Mouse (Mus musculus) kidney, postnatal 0 days (tissue): ENCODE data around the gene Vps33b. TPM values are rescaled to one million over a fixed set of nuclear protein-coding genes. Genes with fewer than 3 reads are reported as not detected.

Source experiments
- ATAC-seq: fragments of 200-750 bp; cut with Nextera tagmentation; replicated peaks from 2 replicates; pipeline ENCODE4 v1.8.0; 2017; ENCODE audit warnings: low read depth, moderate number of reproducible peaks, moderate TSS enrichment, moderate library complexity; ENCODE audit not compliant: low FRiP score
- DNase-seq: peaks from one replicate; pipeline ENCODE4 v3.0.0-alpha.2; 2016; ENCODE audit warnings: low spot score
- H3K27ac ChIP-seq: fragments of 300-500 bp; sonication (generic); 2 replicates; pipeline ENCODE4 v1.5.1; 2014; ENCODE audit warnings: mild to moderate bottlenecking
- H3K27me3 ChIP-seq: fragments of 300-500 bp; sonication (generic); 2 replicates; pipeline ENCODE4 v1.6.1; 2014; ENCODE audit warnings: low read length, mixed read lengths; ENCODE audit not compliant: insufficient read depth
- H3K36me3 ChIP-seq: fragments of 300-500 bp; sonication (generic); 2 replicates; pipeline ENCODE4 v1.6.1; 2014; ENCODE audit warnings: low read length, mixed read lengths; ENCODE audit not compliant: insufficient read depth
- H3K4me1 ChIP-seq: fragments of 300-500 bp; sonication (generic); replicated peaks from 2 replicates; pipeline ENCODE4 v1.6.1; 2014; ENCODE audit warnings: antibody characterized with exemption, low read length, mixed read lengths; ENCODE audit not compliant: insufficient read depth
- H3K4me2 ChIP-seq: fragments of 300-500 bp; sonication (generic); 2 replicates; pipeline ENCODE4 v1.6.1; 2014; ENCODE audit warnings: mild to moderate bottlenecking, low read length, moderate library complexity, mixed read lengths
- H3K4me3 ChIP-seq: fragments of 300-500 bp; sonication (generic); replicated peaks from 2 replicates; pipeline ENCODE4 v1.5.1; 2014; ENCODE audit warnings: low read depth, low read length
- H3K9ac ChIP-seq: fragments of 300-500 bp; sonication (generic); 2 replicates; pipeline ENCODE4 v1.6.1; 2014; ENCODE audit warnings: low read depth, low read length
- H3K9me3 ChIP-seq: fragments of 300-500 bp; sonication (generic); replicated peaks from 2 replicates; pipeline ENCODE4 v1.6.1; 2016; ENCODE audit warnings: low read length, inconsistent platforms, mixed read lengths
- CTCF ChIP-seq: IDR thresholded peaks from 2 replicates; pipeline ENCODE4 v1.5.1; 2016; ENCODE audit warnings: antibody characterized with exemption, low read depth, mild to moderate bottlenecking, moderate library complexity
- whole genome bisulfite sequencing: fragments of 180-500 bp; shearing (Covaris S2); extraction: QIAGEN DNeasy Blood & Tissue Kit; methylation state at CpG from one replicate; pipeline ENCODE4 v1.1.7; 2014; 5-methylcytosine and 5-hydroxymethylcytosine counted together
- polyA plus RNA-seq: library from polyadenylated mRNA; unstranded; fragments of >200 nt; fragmentation: Nextera tagmentation; extraction: Ambion mirVana; gene quantifications from 2 replicates; pipeline ENCODE4 v1.2.1, GENCODE M21; 2015

Gene Vps33b
- polyA plus RNA-seq, 1 experiment from 2014 or later: 4.9 TPM

DNA sequence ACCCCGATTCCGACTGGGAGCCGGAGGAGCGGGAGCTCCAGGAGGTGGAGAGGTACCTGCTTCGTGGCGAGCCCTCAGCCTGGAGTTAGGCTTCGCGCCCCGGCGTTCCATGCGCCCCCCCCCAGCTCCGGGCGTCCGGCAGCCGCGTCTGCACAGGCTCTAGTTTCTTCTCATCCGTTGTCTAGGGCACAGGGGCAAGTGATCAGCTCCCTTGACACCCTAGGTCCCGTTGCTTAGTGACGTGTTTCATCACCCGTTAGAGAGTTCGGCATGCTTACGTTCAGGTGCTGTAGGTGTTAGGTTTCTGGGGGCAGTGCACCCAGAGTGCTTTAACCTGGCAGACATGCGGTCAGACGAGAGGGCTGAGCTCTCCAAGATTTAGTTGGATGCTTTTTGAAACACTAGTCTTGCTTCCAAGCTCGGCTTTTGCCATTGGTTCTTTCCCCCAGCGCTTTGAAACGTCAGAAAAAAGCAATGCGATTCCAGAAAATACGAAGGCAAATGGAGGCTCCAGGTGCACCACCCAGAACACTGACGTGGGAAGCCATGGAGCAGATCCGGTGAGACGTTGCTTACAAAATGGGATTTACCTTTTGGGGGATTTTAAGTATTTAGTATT, 8.0 kb upstream of the Vps33b start:
- Histone ChIP-seq H3K4me3 (peak overlapping the region; percentile 74), H3K27me3 (no peaks in the 10 kb centered on the region), H3K4me2 (peak overlapping the region; percentile 77), H3K9ac (peak overlapping the region; percentile 72), H3K27ac (peak overlapping the region; percentile 80), H3K36me3 (peaks cover 21% of the 10 kb centered on the region), H3K9me3 (no peaks in the 10 kb centered on the region), H3K4me1 (0 out of 2 replicates have a peak, but pooled peaks cover 5% of the 10 kb centered on the region)
- no peak for TF ChIP-seq CTCF
- under 1% methylated on average over 32 of the region's 32 CpGs for WGBS
- peak; percentile 38 for DNase-seq
- peak; percentile 60 for ATAC-seq

DNA sequence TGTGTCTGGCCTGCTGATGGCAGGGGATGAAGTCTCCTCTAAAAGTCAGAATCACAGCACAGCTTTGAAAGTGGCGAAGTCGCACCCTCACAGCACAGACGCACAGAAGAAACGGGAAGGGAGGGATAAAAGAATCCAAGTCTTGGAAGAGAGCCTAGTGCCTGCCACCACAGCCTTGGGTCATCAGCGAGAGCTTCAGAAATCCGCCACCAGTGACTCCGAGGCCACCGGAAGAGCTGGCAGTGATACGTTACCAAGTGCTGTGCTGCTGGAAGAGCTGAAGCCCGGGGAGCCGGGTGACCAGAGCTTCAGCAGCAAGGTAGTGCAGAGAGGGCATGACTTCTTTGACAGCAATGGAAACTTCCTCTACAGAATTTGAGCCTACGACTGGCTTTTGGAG, 4.8 kb upstream of the Vps33b start:
- Histone ChIP-seq H3K4me1 (peaks cover 11% of the 10 kb centered on the region; the same call in 1 of the 2 replicates), H3K27me3 (no peaks in the 10 kb centered on the region), H3K36me3 (peaks cover 28% of the 10 kb centered on the region), H3K4me2 (no peak overlapping the region), H3K9me3 (no peaks in the 10 kb centered on the region), H3K4me3 (no peak overlapping the region), H3K9ac (no peak overlapping the region), H3K27ac (no peak overlapping the region)
- DNase-seq: no peak
- no peak for TF ChIP-seq CTCF
- no peak for ATAC-seq
- WGBS: 92% methylated on average over 12 of the region's 12 CpGs

DNA sequence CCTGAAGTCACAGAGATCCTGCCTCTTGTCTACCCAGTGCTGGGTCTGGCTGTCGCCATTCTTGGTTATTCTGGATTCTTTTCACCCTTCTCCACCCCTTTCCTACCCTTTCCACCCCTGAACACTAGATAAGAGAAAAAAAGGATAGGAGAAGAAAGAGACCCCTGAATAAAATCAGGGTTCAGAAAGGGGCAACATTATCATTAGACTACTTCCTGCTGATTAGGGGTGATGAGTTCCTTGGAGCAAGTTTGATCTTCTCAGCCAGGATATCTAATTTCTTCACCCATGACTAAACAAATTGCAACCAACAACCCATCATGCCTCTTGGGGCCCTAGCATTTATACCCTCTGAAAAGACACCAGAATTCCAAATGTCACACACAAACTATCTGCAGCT, 1.7 kb upstream of the Vps33b start:
- TF ChIP-seq CTCF: no peak
- Histone ChIP-seq H3K9me3 (no peaks in the 10 kb centered on the region), H3K36me3 (peaks cover 28% of the 10 kb centered on the region), H3K4me3 (no peak overlapping the region), H3K27ac (no peak overlapping the region), H3K27me3 (no peaks in the 10 kb centered on the region), H3K4me2 (no peak overlapping the region), H3K9ac (no peak overlapping the region), H3K4me1 (peaks cover 13% of the 10 kb centered on the region)
- ATAC-seq: no peak
- 74% methylated on average over 1 of the region's 1 CpGs for WGBS
- DNase-seq: no peak

DNA sequence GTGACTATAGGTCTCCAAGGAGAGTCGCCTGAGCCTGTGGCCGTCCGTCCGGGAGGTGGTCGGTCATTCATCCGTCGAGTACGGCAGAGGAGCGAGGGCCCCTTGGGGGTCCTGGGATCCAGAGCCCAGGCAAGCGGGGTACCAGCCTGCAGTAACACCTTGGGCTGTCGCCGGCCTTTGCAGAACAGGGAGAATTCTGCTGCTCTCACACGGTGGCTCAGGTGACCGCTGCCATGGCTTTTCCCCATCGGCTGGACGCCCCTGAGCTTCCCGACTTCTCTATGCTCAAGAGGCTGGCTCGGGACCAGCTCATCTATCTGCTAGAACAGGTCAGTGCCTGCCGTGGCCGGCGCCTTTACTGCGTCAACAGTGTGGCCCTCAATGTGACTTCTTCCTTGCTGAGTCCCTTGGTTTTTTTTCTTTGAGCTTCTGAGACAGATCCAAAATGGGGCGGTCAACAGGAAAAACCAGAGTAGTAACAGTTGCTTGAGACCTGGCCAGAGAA, 354 bp downstream of the Vps33b start:
- Histone ChIP-seq H3K9ac (peak overlapping the region; percentile 71), H3K27ac (peak overlapping the region; percentile 79), H3K4me2 (peak overlapping the region; percentile 97), H3K9me3 (no peaks in the 10 kb centered on the region), H3K4me1 (peaks cover 13% of the 10 kb centered on the region), H3K36me3 (peaks cover 31% of the 10 kb centered on the region), H3K4me3 (peak overlapping the region; percentile 68), H3K27me3 (no peaks in the 10 kb centered on the region)
- ATAC-seq: peak; percentile 72
- DNase-seq: peak; percentile 19
- no peak for TF ChIP-seq CTCF
- WGBS: under 1% methylated on average over 23 of the region's 23 CpGs

DNA sequence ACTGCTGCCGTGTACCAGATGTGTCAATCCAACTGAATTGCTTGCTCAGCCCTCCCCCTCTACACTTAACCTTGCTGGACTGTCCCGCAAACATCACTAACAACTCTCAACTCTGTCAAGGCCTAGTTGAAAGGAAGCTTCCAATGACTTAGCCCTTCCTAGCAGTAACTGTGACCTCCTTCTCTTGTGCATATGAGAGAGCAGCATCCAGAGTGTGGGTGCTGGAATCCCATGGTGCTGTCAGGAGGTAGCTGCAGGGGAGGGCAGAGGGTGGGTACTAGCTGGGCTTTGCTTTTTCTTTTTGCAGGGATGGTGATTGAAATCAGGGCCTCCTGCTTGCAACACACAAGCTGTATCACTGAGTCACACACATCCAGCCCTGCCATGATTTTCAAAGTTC, 4.0 kb downstream of the Vps33b start:
- H3K4me3 ChIP-seq: no peak overlapping the region
- H3K9ac ChIP-seq: no peak overlapping the region
- ATAC-seq: no peak
- H3K27ac ChIP-seq: no peak overlapping the region
- peaks cover 36% of the 10 kb centered on the region for H3K36me3 ChIP-seq
- TF ChIP-seq CTCF: no peak
- H3K9me3 ChIP-seq: no peaks in the 10 kb centered on the region
- peaks cover 13% of the 10 kb centered on the region for H3K4me1 ChIP-seq
- H3K4me2 ChIP-seq: no peak overlapping the region
- H3K27me3 ChIP-seq: no peaks in the 10 kb centered on the region
- no peak for DNase-seq
- 95% methylated on average over 2 of the region's 2 CpGs for WGBS

DNA sequence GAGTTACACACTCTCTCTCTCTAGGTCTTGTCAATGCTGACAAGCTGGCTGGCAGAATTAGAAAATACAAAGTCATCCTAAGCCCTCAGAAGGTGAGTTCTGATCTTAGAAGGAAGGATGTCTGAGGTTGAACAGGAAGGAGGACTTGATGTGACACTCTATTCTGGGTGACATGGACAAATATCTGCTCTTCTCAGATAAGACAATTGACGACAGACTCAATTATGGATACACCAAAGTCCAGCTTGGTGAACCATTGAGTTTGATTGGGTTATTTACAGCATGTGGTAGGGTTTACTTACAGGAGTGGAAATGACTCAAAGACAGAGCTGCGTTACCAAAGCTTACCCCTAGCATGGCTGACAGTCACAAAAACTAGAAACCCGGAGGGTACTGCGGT, 6.9 kb downstream of the Vps33b start:
- Histone ChIP-seq H3K9ac (no peak overlapping the region), H3K4me3 (no peak overlapping the region), H3K27me3 (no peaks in the 10 kb centered on the region), H3K4me2 (no peak overlapping the region), H3K9me3 (no peaks in the 10 kb centered on the region), H3K4me1 (no peaks in the 10 kb centered on the region), H3K27ac (no peak overlapping the region), H3K36me3 (peaks cover 48% of the 10 kb centered on the region)
- no peak for TF ChIP-seq CTCF
- DNase-seq (no peak), ATAC-seq (no peak)
- WGBS: 95% methylated on average over 4 of the region's 4 CpGs
